Mouse (Mus musculus): ENCODE results near the gene Asb18.

DNA sequence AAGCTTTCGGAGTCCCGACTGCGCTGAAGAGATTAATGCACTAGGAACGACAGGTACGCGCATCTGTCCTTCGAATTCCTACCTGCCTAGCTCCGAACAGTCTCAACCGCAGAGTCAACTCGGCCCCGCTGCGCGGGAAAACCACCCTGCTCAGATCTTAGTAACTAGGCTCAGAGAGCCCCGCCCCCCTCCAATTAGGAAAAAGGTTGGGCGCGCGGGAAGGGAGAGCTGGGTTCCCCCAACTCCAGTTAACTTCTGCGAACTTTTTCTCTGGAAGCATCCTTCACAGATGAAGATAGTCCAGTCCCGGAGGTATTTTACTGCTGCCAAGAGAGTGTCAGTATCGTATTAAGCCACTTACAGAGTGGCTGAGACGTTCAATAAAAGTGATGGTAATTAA is 80.7 kb downstream of the Asb18 start:
- no peak for TF ChIP-seq CTCF (IDR thresholded peaks at IDR 0.05; ENCODE audit: borderline replicate concordance, control insufficient read depth, extremely low read depth, insufficient read depth, low read length, poor library complexity)
- no peak for TF ChIP-seq POLR2A (IDR thresholded peaks at IDR 0.05; ENCODE audit: control insufficient read depth, extremely low read depth, insufficient read depth, low read length, poor library complexity)
